Mouse (Mus musculus) liver, embryonic 13.5 days (tissue): ENCODE measurements at regions not wholly inside any gene's neighbourhood (a gene's known extent, or its start where the extent isn't known, plus 50 kb on each side); places are given as distances from the start of the nearest gene placed in this dataset.

Experiments used
- ATAC-seq: fragments of 200-750 bp; cut with Nextera tagmentation; 2 replicates; pipeline ENCODE4 v1.8.0; 2017; ENCODE audit warnings: low read depth, mild to moderate bottlenecking, moderate number of reproducible peaks, moderate library complexity
- DNase-seq: peaks from one replicate; pipeline ENCODE4 v3.0.0; 2022
- H3K27ac ChIP-seq: fragments of 300-500 bp; sonication (generic); 2 replicates; pipeline ENCODE4 v1.5.1; 2015; ENCODE audit warnings: moderate library complexity, mild to moderate bottlenecking, inconsistent platforms
- H3K27me3 ChIP-seq: fragments of 300-500 bp; sonication (generic); 2 replicates; pipeline ENCODE4 v1.6.1; 2015; ENCODE audit warnings: mild to moderate bottlenecking, inconsistent platforms
- H3K36me3 ChIP-seq: fragments of 300-500 bp; sonication (generic); 2 replicates; pipeline ENCODE4 v1.6.1; 2015; ENCODE audit warnings: mild to moderate bottlenecking, inconsistent platforms
- H3K4me1 ChIP-seq: fragments of 300-500 bp; sonication (generic); replicated peaks from 2 replicates; pipeline ENCODE4 v1.6.1; 2015; ENCODE audit warnings: inconsistent platforms
- H3K4me2 ChIP-seq: fragments of 300-500 bp; sonication (generic); 2 replicates; pipeline ENCODE4 v1.6.1; 2015; ENCODE audit warnings: inconsistent platforms, mild to moderate bottlenecking, moderate library complexity
- H3K4me3 ChIP-seq: fragments of 300-500 bp; sonication (generic); replicated peaks from 2 replicates; pipeline ENCODE4 v1.5.1; 2015; ENCODE audit warnings: mild to moderate bottlenecking, inconsistent platforms
- H3K9ac ChIP-seq: fragments of 300-500 bp; sonication (generic); 2 replicates; pipeline ENCODE4 v1.6.1; 2015; ENCODE audit warnings: mild to moderate bottlenecking, inconsistent platforms
- H3K9me3 ChIP-seq: fragments of 300-500 bp; sonication (generic); replicated peaks from 2 replicates; pipeline ENCODE4 v1.6.1; 2016; ENCODE audit warnings: inconsistent platforms
- WGBS: fragments of 180-500 bp; shearing (Covaris S2); methylation state at CpG from one replicate; pipeline ENCODE4 v1.1.7; 2015; ENCODE audit not compliant: insufficient replicate concordance; 5-methylcytosine and 5-hydroxymethylcytosine counted together

GRCm38 (mm10) chr2:79090273-79090672 is 165.0 kb upstream of the Itga4 start:
- H3K9ac ChIP-seq, result no peak overlapping the region
- H3K9me3 ChIP-seq, result no peaks in the 10 kb centered on the region
- 86% methylated on average over 2 of the region's 2 CpGs for WGBS
- H3K4me1 ChIP-seq, result peaks cover 10% of the 10 kb centered on the region; the same call in 1 of the 2 replicates
- H3K4me3 ChIP-seq, result no peak overlapping the region
- no peak for ATAC-seq
- no peak overlapping the region for H3K27ac ChIP-seq
- H3K4me2 ChIP-seq, result no peak overlapping the region
- no peaks in the 10 kb centered on the region for H3K27me3 ChIP-seq
- H3K36me3 ChIP-seq, result no peaks in the 10 kb centered on the region
- DNase-seq, result no peak

- Histone ChIP-seq H3K9ac (no peak overlapping the region), H3K4me1 (peaks cover 11% of the 10 kb centered on the region), H3K9me3 (no peaks in the 10 kb centered on the region), H3K4me3 (no peak overlapping the region), H3K27me3 (no peaks in the 10 kb centered on the region), H3K27ac (no peak overlapping the region), H3K36me3 (no peaks in the 10 kb centered on the region), H3K4me2 (no peak overlapping the region)
- DNase-seq, result no peak
- WGBS, result 30% methylated on average over 1 of the region's 1 CpGs
- no peak for ATAC-seq
Measured at GRCm38 (mm10) chr2:79094298-79094697, 160.9 kb upstream of the Itga4 start.

GRCm38 (mm10) chr2:79096532-79097251 is 158.5 kb upstream of the Itga4 start:
- DNase-seq (no peak), ATAC-seq (no peak)
- H3K4me3 ChIP-seq, result no peak overlapping the region
- H3K27ac ChIP-seq, result no peak overlapping the region
- peaks cover 21% of the 10 kb centered on the region for H3K4me1 ChIP-seq
- H3K27me3 ChIP-seq, result no peaks in the 10 kb centered on the region
- H3K36me3 ChIP-seq, result no peaks in the 10 kb centered on the region
- WGBS, result 77% methylated on average over 3 of the region's 3 CpGs
- H3K4me2 ChIP-seq, result no peak overlapping the region
- no peaks in the 10 kb centered on the region for H3K9me3 ChIP-seq
- H3K9ac ChIP-seq, result no peak overlapping the region

- ATAC-seq (peak; percentile 97), DNase-seq (peak; percentile 54)
- Histone ChIP-seq H3K9ac (no peak overlapping the region), H3K36me3 (no peaks in the 10 kb centered on the region), H3K4me2 (0 out of 2 replicates have a peak overlapping the region, but pooled peaks have one; percentile 0), H3K9me3 (no peaks in the 10 kb centered on the region), H3K27ac (no peak overlapping the region), H3K4me3 (no peak overlapping the region), H3K27me3 (no peaks in the 10 kb centered on the region), H3K4me1 (peaks cover 21% of the 10 kb centered on the region)
- 33% methylated on average over 1 of the region's 1 CpGs for WGBS
Measured at GRCm38 (mm10) chr2:79099601-79100000, 155.6 kb upstream of the Itga4 start.

GRCm38 (mm10) chr2:79111673-79112072 is 143.6 kb upstream of the Itga4 start:
- Histone ChIP-seq H3K36me3 (no peaks in the 10 kb centered on the region), H3K9ac (no peak overlapping the region), H3K4me1 (peaks cover 3% of the 10 kb centered on the region), H3K4me3 (no peak overlapping the region), H3K27me3 (no peaks in the 10 kb centered on the region), H3K4me2 (no peak overlapping the region), H3K9me3 (no peaks in the 10 kb centered on the region), H3K27ac (no peak overlapping the region)
- ATAC-seq, result no peak
- 57% methylated on average over 1 of the region's 1 CpGs for WGBS
- DNase-seq, result no peak

GRCm38 (mm10) chr2:79112076-79112475 is 143.2 kb upstream of the Itga4 start:
- no peak overlapping the region for H3K9ac ChIP-seq
- no peak overlapping the region for H3K4me3 ChIP-seq
- no peaks in the 10 kb centered on the region for H3K27me3 ChIP-seq
- DNase-seq (no peak), ATAC-seq (no peak)
- peaks cover 3% of the 10 kb centered on the region for H3K4me1 ChIP-seq
- no peak overlapping the region for H3K27ac ChIP-seq
- no peaks in the 10 kb centered on the region for H3K9me3 ChIP-seq
- WGBS, result 31% methylated on average over 1 of the region's 1 CpGs
- H3K4me2 ChIP-seq, result no peak overlapping the region
- no peaks in the 10 kb centered on the region for H3K36me3 ChIP-seq

GRCm38 (mm10) chr2:79120610-79121345 is 134.4 kb upstream of the Itga4 start:
- Histone ChIP-seq H3K4me2 (peak overlapping the region; percentile 60), H3K27ac (peak overlapping the region; percentile 57), H3K9ac (no peak overlapping the region), H3K36me3 (no peaks in the 10 kb centered on the region), H3K27me3 (no peaks in the 10 kb centered on the region), H3K9me3 (no peaks in the 10 kb centered on the region), H3K4me3 (peak overlapping the region; percentile 23; the same call in 1 of the 2 replicates), H3K4me1 (peaks cover 23% of the 10 kb centered on the region)
- ATAC-seq (peak; percentile 91), DNase-seq (peak; percentile 37)
- WGBS, result 42% methylated on average over 6 of the region's 6 CpGs

GRCm38 (mm10) chr2:79122530-79122929 is 132.7 kb upstream of the Itga4 start:
- Histone ChIP-seq H3K9me3 (no peaks in the 10 kb centered on the region), H3K4me1 (peaks cover 38% of the 10 kb centered on the region), H3K4me3 (no peak overlapping the region), H3K27ac (no peak overlapping the region), H3K4me2 (no peak overlapping the region), H3K36me3 (no peaks in the 10 kb centered on the region), H3K27me3 (no peaks in the 10 kb centered on the region), H3K9ac (no peak overlapping the region)
- no peak for ATAC-seq
- DNase-seq, result no peak

GRCm38 (mm10) chr2:79124272-79124976 is 130.8 kb upstream of the Itga4 start:
- peaks cover 47% of the 10 kb centered on the region for H3K4me1 ChIP-seq
- ATAC-seq (no peak), DNase-seq (no peak)
- no peak overlapping the region for H3K27ac ChIP-seq
- H3K27me3 ChIP-seq, result no peaks in the 10 kb centered on the region
- no peak overlapping the region for H3K4me3 ChIP-seq
- H3K9ac ChIP-seq, result no peak overlapping the region
- no peaks in the 10 kb centered on the region for H3K36me3 ChIP-seq
- 80% methylated on average over 5 of the region's 5 CpGs for WGBS
- H3K4me2 ChIP-seq, result no peak overlapping the region
- H3K9me3 ChIP-seq, result no peaks in the 10 kb centered on the region

- peak overlapping the region; percentile 38 for H3K4me2 ChIP-seq
Measured at GRCm38 (mm10) chr2:79126170-79126879, 128.9 kb upstream of the Itga4 start.

More at GRCm38 (mm10) chr2:79126170-79126879, 128.9 kb upstream of the Itga4 start:
- ATAC-seq (peak; percentile 78), DNase-seq (no peak)
- Histone ChIP-seq H3K9ac (0 out of 2 replicates have a peak overlapping the region, but pooled peaks have one; percentile 22), H3K9me3 (no peaks in the 10 kb centered on the region), H3K4me3 (no peak overlapping the region), H3K27ac (peak overlapping the region; percentile 74), H3K4me1 (peaks cover 39% of the 10 kb centered on the region), H3K36me3 (no peaks in the 10 kb centered on the region), H3K27me3 (no peaks in the 10 kb centered on the region)
- WGBS, result 9% methylated on average over 6 of the region's 6 CpGs
